Mouse (Mus musculus) CH12.LX (cell line): ENCODE data around the gene Syn3.

Experiments
- CHD2 ChIP-seq: IDR thresholded peaks from 2 replicates; pipeline ENCODE4 v1.6.1; 2011; ENCODE audit warnings: low read length, improper control_type of control experiment
- CTCF ChIP-seq, 2 experiments: IDR thresholded peaks in 1 of 2; conservative IDR thresholded peaks in 1 of 2; 2 replicates each; pipeline ENCODE4 v1.5.1; 2011 to 2012; ENCODE audit warnings: low read depth in 2 of 2, low read length in 2 of 2, improper control_type of control experiment in 1 of 2, inconsistent platforms in 1 of 2, mild to moderate bottlenecking in 1 of 2, moderate library complexity in 1 of 2
- E2F4 ChIP-seq: IDR thresholded peaks from 2 replicates; pipeline ENCODE4 v1.6.1; 2011; ENCODE audit warnings: low read depth, low read length, improper control_type of control experiment; ENCODE audit not compliant: insufficient replicate concordance
- EP300 ChIP-seq: IDR thresholded peaks from 2 replicates; pipeline ENCODE4 v1.6.1; 2011; ENCODE audit warnings: low read length, improper control_type of control experiment
- MAX ChIP-seq: IDR thresholded peaks from 2 replicates; pipeline ENCODE4 v1.6.1; 2011; ENCODE audit warnings: low read length, improper control_type of control experiment
- MXI1 ChIP-seq: IDR thresholded peaks from 2 replicates; pipeline ENCODE4 v1.6.1; 2011; ENCODE audit warnings: mild to moderate bottlenecking, low read depth, low read length, improper control_type of control experiment
- PAX5 ChIP-seq: IDR thresholded peaks from 2 replicates; pipeline ENCODE4 v1.6.1; 2012; ENCODE audit warnings: low read length, inconsistent platforms, mixed read lengths
- POLR2A ChIP-seq: IDR thresholded peaks from 2 replicates; pipeline ENCODE4 v1.6.1; 2011; ENCODE audit warnings: low read depth, mild to moderate bottlenecking, improper control_type of control experiment, low read length
- SIN3A ChIP-seq: IDR thresholded peaks from 2 replicates; pipeline ENCODE4 v1.6.1; 2012; ENCODE audit warnings: low read length, improper control_type of control experiment, inconsistent platforms
- TBP ChIP-seq: conservative IDR thresholded peaks from 2 replicates; pipeline ENCODE4 v1.6.1; 2011; ENCODE audit warnings: low read depth, low read length, improper control_type of control experiment
- UBTF ChIP-seq: IDR thresholded peaks from 2 replicates; pipeline ENCODE4 v1.6.1; 2012; ENCODE audit warnings: low read depth, mild to moderate bottlenecking, inconsistent platforms, low read length, improper control_type of control experiment, moderate library complexity
- ZC3H11A ChIP-seq: IDR thresholded peaks from 2 replicates; pipeline ENCODE4 v1.6.1; 2012; ENCODE audit warnings: low read depth, mild to moderate bottlenecking, inconsistent platforms, low read length, improper control_type of control experiment
- ZKSCAN1 ChIP-seq: IDR thresholded peaks from 2 replicates; pipeline ENCODE4 v1.6.1; 2012; ENCODE audit warnings: low read depth, inconsistent platforms, low read length, improper control_type of control experiment, borderline replicate concordance
- ZNF384 ChIP-seq: IDR thresholded peaks from 2 replicates; pipeline ENCODE4 v1.6.1; 2012; ENCODE audit warnings: low read depth, low read length, improper control_type of control experiment, inconsistent platforms

DNA sequence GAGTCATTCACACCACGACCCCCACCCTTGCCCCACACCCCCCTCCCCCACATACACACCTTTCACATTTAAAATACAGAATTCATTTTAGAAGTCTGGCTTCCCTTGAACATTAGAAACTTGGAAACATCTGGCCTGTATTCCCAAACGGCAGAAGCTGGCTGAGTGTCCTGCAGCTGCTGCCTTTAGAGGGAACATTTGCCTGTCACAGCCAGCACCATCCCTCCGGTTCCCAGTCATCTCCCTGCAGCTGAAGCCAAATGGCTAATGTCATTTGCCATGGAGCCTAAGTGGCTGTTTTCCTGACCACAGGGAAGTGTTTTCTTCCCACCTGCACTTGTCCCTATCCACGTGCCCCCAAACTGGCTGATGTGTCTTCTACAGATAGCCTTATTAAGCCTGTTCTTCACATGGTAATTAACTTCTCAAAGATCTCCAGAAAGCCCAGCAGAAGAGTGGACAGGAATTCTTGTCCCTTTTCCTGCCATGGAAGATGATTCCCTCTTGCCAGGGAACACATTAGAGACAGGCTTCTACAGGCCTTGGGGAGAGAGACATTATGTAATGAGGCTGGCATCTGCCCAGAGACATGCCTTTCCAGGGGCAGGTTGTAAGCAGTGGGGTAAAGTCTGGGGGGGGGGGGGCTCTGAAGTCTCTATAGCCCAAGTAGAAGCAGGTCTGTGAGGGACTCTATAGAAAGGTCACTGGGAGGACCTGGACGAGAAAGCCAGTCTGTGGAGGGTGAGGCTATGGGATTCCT, 43.2 kb downstream of the Syn3 start:
- TF ChIP-seq CTCF (conservative IDR thresholded peaks at IDR 0.05 in 1 of 2, IDR thresholded peaks at IDR 0.05 in 1 of 2; ENCODE audit: low read depth in 2 of 2, low read length in 2 of 2) (no peak), SIN3A (no peak), ZKSCAN1 (no peak), MAX (no peak), PAX5 (no peak), TBP (no peak), MXI1 (no peak), UBTF (no peak), POLR2A (no peak), CHD2 (no peak), E2F4 (no peak), EP300 (no peak), ZNF384 (no peak), ZC3H11A (no peak)
